Mouse (Mus musculus): ENCODE measurements around the gene Ppp1r9a. TPM values are rescaled to one million over a fixed set of nuclear protein-coding genes. Genes with fewer than 3 reads are reported as not detected.
"Not testable (repeated sequence)": the region's sequence is repeated elsewhere in the genome, so short reads cannot be mapped to it uniquely, and the experiment has no call there.

Gene Ppp1r9a
- polyA plus RNA-seq, 1 experiment, result 0.13 TPM

DNA sequence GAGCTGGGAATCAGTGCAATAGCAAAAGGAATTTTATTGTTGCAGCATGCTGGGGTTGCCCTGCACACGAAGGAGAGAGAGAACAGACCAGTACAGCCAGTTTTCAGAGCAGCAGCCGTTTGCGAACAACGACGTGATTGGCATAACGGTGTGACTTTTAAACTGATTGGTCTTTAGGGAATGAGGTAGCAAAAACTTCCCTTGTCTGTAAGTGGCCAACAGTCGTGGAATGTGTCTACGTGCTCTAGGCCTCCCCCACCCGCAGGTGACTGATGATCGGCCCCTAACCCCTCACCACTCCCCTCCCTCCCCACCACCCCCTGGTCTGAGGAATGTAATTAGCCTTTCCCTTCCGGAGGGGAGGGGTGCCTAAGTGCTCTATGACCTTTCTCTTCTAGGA lies 10.3 kb upstream of the Ppp1r9a start:
- Histone ChIP-seq H3K36me3 (ENCODE audit: control insufficient read depth, insufficient read depth) (no peaks in the 10 kb centered on the region), H3ac (ENCODE audit: control insufficient read depth, insufficient read length) (no peak overlapping the region), H3K4me3 (no peak overlapping the region), H3K27me3 (ENCODE audit: control insufficient read depth, insufficient read depth, insufficient read length) (no peaks in the 10 kb centered on the region), H3K79me2 (ENCODE audit: control insufficient read depth, insufficient read depth) (no peaks in the 10 kb centered on the region), H3K4me2 (ENCODE audit: low read depth) (no peak overlapping the region)
- TF ChIP-seq MYOD1 (IDR thresholded peaks at IDR 0.05; ENCODE audit: control insufficient read depth in 1 of 3, insufficient read length in 2 of 3, low read depth in 2 of 3) (no peak), MYOG (IDR thresholded peaks at IDR 0.05; ENCODE audit: control insufficient read depth in 1 of 3, insufficient read depth in 1 of 3, insufficient read length in 2 of 3, low read depth in 2 of 3) (no peak), CEBPB (IDR thresholded peaks at IDR 0.05; ENCODE audit: insufficient read depth, poor library complexity, severe bottlenecking) (no peak), E2F4 (IDR thresholded peaks at IDR 0.05; ENCODE audit: insufficient read depth) (no peak), REST (IDR thresholded peaks at IDR 0.05; ENCODE audit: insufficient read depth, insufficient read length) (no peak), POLR2AphosphoS2 (IDR thresholded peaks at IDR 0.05; ENCODE audit: insufficient read length, low read depth) (no peak)

DNA sequence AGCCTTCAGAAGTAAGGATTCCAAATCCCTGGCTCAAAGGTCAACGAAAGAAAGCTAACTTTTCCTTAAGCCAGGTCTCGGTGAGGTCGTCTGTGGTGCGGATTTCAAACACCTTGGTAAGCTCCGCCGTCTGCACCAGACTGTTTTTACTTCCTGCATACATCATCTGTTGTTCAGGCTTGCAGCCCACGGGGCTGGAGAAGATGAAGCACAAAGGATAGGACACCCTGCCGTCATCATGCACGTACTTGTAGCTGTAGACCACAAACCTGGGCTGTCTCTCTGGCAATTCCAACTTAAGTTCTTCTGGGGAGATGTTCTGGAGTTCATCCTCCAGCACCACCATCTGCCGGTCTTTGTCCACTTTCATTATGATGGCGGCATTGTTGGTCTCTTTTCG lies 9.4 kb upstream of the Ppp1r9a start:
- not testable (repeated sequence) for H3K4me2 ChIP-seq (ENCODE audit: low read depth); H3K27me3 ChIP-seq (ENCODE audit: control insufficient read depth, insufficient read depth, insufficient read length); H3ac ChIP-seq (ENCODE audit: control insufficient read depth, insufficient read length); H3K36me3 ChIP-seq (ENCODE audit: control insufficient read depth, insufficient read depth); H3K79me2 ChIP-seq (ENCODE audit: control insufficient read depth, insufficient read depth); H3K4me3 ChIP-seq

DNA sequence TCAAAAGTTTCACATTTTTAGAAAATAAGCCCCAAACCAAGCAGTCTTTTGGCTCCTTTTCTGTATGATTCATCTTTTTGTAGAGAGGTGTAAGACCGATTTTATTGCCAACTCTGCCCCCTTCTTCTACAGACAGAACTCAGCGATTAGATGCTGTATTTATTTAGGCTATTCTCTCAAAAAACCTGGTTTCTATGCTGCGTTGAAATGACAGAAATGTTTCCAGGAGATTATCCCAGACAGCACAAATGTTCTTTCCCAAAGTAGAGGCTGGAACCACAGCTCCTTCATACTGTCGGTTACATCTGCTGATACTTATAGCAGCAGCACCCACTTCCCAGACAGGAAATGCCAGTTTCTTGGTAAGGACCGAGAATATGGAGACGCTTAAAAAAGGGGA lies 2.8 kb upstream of the Ppp1r9a start:
- no peak overlapping the region for H3K4me2 ChIP-seq (ENCODE audit: low read depth)
- H3K27me3 ChIP-seq (ENCODE audit: control insufficient read depth, insufficient read depth, insufficient read length), result peaks cover 8% of the 10 kb centered on the region
- no peaks in the 10 kb centered on the region for H3K79me2 ChIP-seq (ENCODE audit: control insufficient read depth, insufficient read depth)
- no peak for TF ChIP-seq TCF12 (IDR thresholded peaks at IDR 0.05; ENCODE audit: insufficient read depth, poor library complexity, severe bottlenecking)
- H3K36me3 ChIP-seq (ENCODE audit: control insufficient read depth, insufficient read depth), result no peaks in the 10 kb centered on the region
- H3K4me3 ChIP-seq, result no peak overlapping the region
- H3ac ChIP-seq (ENCODE audit: control insufficient read depth, insufficient read length), result no peak overlapping the region

DNA sequence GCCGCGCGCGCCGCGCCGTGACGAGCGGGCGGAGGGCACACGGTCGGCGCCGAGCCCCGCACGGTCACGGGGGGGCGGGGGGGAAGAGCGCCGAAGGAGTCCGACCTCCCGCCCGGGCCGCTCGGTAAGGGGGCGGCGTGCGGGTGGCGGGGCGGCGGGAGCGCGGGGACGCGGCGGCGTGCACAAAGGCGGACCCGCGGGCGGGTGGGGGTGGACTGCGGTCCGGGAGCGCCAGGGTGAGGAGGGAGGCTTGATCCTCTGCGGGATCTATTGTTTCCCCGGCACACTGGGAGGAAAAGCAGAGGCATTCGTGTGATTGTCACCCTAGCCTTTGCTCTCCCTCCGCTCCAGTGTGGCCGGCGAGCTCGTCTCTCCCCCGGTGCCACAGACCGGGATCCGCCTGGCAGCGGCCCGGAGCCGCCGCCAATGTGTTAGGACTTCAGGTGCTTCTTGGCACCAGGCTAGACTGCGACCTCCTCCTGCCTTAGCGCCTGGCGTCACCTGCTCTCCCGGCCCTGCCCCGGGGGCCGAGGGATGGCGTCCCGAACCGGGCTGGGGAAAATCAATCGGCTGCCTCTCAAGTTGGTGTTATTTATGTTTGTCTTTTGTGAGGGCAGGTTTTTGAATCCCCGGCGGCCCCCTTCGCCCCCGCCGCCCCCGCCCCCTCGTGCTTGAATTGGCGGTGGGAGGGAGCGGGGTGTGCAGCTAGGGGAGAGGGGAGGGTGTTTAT lies 773 bp downstream of the Ppp1r9a start:
- TF ChIP-seq E2F4 (IDR thresholded peaks at IDR 0.05; ENCODE audit: insufficient read depth) (no peak), TCF3 (IDR thresholded peaks at IDR 0.05; ENCODE audit: insufficient read length, low read depth) (no peak), CEBPB (IDR thresholded peaks at IDR 0.05; ENCODE audit: insufficient read depth, poor library complexity, severe bottlenecking) (no peak), MYOD1 (IDR thresholded peaks at IDR 0.05; ENCODE audit: control insufficient read depth in 1 of 3, insufficient read length in 2 of 3, low read depth in 2 of 3) (no peak), REST (IDR thresholded peaks at IDR 0.05; ENCODE audit: insufficient read depth, insufficient read length) (no peak), TCF12 (IDR thresholded peaks at IDR 0.05; ENCODE audit: insufficient read depth, poor library complexity, severe bottlenecking) (no peak), POLR2A (IDR thresholded peaks at IDR 0.05; ENCODE audit: insufficient read length, low read depth) (no peak), POLR2AphosphoS2 (IDR thresholded peaks at IDR 0.05; ENCODE audit: insufficient read length, low read depth) (no peak), SRF (IDR thresholded peaks at IDR 0.05; ENCODE audit: control insufficient read depth, insufficient read length, low read depth) (no peak), MYOG (IDR thresholded peaks at IDR 0.05; ENCODE audit: control insufficient read depth in 1 of 3, insufficient read depth in 1 of 3, insufficient read length in 2 of 3, low read depth in 2 of 3) (no peak), USF1 (IDR thresholded peaks at IDR 0.05; ENCODE audit: low read depth) (no peak)
- no peak overlapping the region for H3K4me2 ChIP-seq (ENCODE audit: low read depth)
- peaks cover 8% of the 10 kb centered on the region for H3K27me3 ChIP-seq (ENCODE audit: control insufficient read depth, insufficient read depth, insufficient read length)
- no peak overlapping the region for H3ac ChIP-seq (ENCODE audit: control insufficient read depth, insufficient read length)
- no peaks in the 10 kb centered on the region for H3K79me2 ChIP-seq (ENCODE audit: control insufficient read depth, insufficient read depth)
- H3K4me3 ChIP-seq, result no peak overlapping the region
- H3K36me3 ChIP-seq (ENCODE audit: control insufficient read depth, insufficient read depth), result no peaks in the 10 kb centered on the region

DNA sequence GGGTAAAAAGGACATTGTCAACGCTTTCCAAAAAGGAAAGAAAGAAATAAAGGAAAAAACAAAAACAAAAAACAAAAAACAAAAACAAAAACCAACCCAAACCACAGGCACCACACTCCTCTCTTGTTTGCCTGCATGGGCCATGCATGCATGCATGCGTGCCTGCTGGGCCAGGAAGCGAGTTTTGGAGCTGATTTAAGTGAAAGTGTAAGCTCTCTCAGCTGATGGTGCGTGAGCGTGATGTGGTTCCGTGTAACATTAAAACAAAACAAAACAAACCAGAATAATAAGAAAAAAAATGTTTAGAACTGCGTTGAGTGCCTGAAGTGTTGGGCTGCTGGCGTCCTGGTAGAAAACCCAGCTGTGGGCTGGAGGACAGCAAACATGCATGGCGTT lies 1.3 kb downstream of the Ppp1r9a start:
- H3K27me3 ChIP-seq (ENCODE audit: control insufficient read depth, insufficient read depth, insufficient read length), result peaks cover 8% of the 10 kb centered on the region
- H3K4me3 ChIP-seq, result no peak overlapping the region
- TF ChIP-seq SRF (IDR thresholded peaks at IDR 0.05; ENCODE audit: control insufficient read depth, insufficient read length, low read depth) (no peak), TCF3 (IDR thresholded peaks at IDR 0.05; ENCODE audit: insufficient read length, low read depth) (no peak), POLR2A (IDR thresholded peaks at IDR 0.05; ENCODE audit: insufficient read length, low read depth) (no peak), MAX (IDR thresholded peaks at IDR 0.05; ENCODE audit: low read depth) (no peak), E2F4 (IDR thresholded peaks at IDR 0.05; ENCODE audit: insufficient read depth) (no peak), REST (IDR thresholded peaks at IDR 0.05; ENCODE audit: insufficient read depth, insufficient read length) (no peak), MYOG (IDR thresholded peaks at IDR 0.05; ENCODE audit: control insufficient read depth in 1 of 3, insufficient read depth in 1 of 3, insufficient read length in 2 of 3, low read depth in 2 of 3) (no peak), POLR2AphosphoS2 (IDR thresholded peaks at IDR 0.05; ENCODE audit: insufficient read length, low read depth) (no peak), CEBPB (IDR thresholded peaks at IDR 0.05; ENCODE audit: insufficient read depth, poor library complexity, severe bottlenecking) (no peak), USF1 (IDR thresholded peaks at IDR 0.05; ENCODE audit: low read depth) (no peak), MYOD1 (IDR thresholded peaks at IDR 0.05; ENCODE audit: control insufficient read depth in 1 of 3, insufficient read length in 2 of 3, low read depth in 2 of 3) (no peak)

More for the DNA sequence above, 1.3 kb downstream of the Ppp1r9a start:
- Histone ChIP-seq H3ac (ENCODE audit: control insufficient read depth, insufficient read length) (no peak overlapping the region), H3K79me2 (ENCODE audit: control insufficient read depth, insufficient read depth) (no peaks in the 10 kb centered on the region), H3K36me3 (ENCODE audit: control insufficient read depth, insufficient read depth) (no peaks in the 10 kb centered on the region), H3K4me2 (ENCODE audit: low read depth) (no peak overlapping the region)

Data from myocyte (in vitro differentiated cells).